Mouse (Mus musculus): ENCODE measurements around the gene Gm11985. TPM values are rescaled to one million over a fixed set of nuclear protein-coding genes. Genes with fewer than 3 reads are reported as not detected.
"Not testable (repeated sequence)": the region's sequence is repeated elsewhere in the genome, so short reads cannot be mapped to it uniquely, and the experiment has no call there.

The Gm11985 gene
- total RNA-seq (2021) = not detected
- long read RNA-seq = 0 reads

DNA sequence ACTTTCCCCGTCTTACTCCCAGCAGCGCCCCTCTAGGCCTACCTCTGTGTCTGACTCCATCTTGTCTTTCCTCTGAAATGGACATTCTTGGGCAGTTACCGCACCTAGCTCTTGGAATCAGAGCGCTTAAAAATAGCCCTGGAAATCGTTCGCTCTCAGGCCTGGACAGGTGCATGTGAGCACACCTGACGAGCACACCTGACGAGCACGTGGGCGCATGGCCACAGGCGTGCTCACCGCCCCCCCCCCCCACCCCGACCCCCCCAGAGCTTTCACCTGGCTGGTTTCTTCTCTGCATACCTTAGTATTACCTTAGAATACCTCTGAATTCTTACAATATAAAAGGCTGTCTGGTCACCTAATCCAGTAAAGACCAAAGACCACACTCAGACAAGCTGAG lies at the start of gene Gm11985:
Gene Gm11985 (minus strand): TSS at position 101 of the 400 bp plus-strand sequence.
- no peak for DNase-seq (ENCODE audit: low spot score in 2 of 2)

DNA sequence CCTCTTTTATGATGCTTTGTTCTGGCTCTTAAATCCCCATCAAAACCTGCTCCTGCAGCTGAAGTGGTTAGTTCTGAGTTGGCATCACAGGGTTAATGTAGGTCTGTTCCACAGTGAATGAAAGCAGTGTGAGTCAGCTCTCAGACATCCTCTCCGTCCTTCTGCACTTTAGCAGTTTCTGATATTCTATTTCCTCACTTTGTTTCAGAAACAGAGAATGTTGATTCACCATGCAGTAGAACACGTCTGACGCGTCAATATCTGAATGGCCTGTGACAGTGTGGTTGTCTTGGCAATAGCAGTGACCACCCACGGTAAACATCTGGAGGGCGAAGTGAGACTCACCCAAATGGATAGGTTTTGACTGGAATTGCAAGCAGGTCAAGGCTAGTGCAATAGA lies 49.3 kb upstream of the Gm11985 start:
- DNase-seq (ENCODE audit: low spot score in 2 of 2) = no peak

DNA sequence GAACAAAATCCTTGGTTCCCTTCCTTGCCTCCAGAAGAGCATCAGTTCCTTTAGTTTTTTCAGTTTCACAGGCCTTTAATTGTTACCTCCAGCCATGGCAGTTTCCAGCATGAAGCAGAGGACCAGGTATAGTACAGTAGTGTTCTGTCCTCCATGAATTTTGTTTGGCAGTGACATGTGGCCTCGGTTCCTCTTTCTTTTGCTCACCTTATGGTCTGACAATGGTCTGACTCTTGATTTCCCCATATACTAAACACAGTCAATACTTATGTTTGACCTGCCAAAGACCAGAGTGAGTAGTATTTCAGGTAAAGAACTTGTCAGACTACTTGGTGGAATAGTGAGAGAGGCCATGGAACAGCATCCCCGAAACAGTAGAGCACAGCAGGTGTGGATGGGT lies 48.4 kb upstream of the Gm11985 start:
- no peak for DNase-seq (ENCODE audit: low spot score in 2 of 2)

DNA sequence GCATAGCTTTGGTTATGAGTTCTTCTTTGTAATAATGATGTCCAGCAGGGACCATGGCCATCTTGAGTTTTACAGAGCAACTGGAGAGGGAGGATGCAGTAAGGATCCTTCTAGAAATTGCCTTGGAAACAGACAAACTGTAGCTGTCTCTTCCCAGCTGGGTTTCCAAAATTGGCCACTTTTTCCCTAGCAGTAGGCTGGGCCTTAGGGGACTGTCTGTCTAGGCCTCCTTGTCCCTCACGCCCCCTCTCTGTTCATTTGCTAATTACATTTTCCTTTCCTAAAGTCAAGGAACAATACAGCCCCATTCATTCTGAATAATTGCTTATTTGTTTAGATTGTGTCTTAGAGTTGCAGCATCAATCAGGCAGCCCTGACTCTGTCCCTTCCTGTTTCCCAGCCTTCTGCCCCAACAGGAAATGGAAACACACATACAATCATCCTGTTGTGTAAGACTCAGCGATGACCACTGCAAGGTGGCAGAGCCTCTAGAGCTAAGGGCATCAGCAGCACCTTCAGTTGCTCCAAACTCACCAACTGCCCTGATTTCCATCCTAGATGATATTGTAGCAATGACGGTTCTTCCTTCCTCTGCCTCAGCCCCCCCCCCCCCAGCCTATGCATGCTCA lies 46.7 kb upstream of the Gm11985 start:
- DNase-seq (ENCODE audit: low spot score in 2 of 2) = no peak

DNA sequence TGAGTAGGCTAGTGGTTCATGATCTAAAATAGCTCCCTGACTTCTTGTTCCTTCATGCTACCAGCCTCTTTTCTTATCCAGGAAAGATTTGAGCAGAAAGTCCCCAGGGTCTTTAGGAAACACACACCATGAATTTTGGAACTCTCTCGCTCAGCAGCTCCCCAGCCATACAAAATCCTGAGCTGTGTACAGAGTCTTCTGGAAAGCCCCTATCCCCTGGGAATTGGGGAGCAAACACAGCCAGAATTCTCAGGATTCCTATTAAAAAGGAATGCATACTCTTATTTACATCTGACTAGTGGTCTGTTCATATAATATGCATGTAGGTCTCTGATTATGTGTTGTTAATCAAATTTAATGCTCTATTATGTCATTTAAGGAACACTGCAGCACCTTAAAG lies 46.1 kb upstream of the Gm11985 start:
- DNase-seq (ENCODE audit: low spot score in 2 of 2) = no peak

DNA sequence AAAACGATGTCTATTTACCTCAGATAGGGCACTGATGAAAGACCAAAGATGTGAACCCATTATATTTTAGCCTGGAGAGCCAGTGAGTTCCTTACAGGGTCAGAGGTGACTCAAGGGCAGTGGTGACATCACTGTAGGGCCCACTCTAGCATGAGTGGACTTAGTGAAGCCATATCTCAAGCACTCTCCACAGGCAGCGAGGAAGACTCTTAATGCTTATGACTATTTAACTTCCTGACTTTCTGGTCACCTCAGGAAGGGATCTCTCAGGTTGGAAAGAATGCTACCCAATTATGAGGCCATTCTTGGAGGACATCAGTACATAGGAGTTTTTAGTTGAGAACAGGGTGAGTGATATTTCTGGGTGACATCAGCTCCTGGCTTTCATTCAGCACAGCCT lies 45.0 kb upstream of the Gm11985 start:
- DNase-seq (ENCODE audit: low spot score in 2 of 2) = no peak

DNA sequence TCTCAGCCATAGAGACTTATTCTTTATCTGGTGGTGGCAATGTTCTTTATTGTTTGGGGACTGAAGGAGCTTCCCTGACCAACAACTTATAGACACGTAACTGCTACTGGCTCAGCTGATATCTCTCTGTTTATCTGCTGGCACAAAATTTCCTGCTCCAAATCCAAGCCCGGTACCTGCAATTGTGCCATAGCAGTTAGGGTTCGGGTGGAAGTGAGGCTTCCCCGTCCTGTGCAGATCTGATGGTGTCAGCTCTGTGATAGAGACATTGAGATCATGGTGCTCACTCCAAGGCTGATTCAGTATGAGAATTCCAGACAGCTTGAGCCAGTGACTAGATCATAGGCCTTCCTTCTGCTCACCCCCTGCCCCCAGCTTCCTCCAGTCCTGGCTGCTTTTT lies 43.6 kb upstream of the Gm11985 start:
- DNase-seq (ENCODE audit: low spot score in 2 of 2) = no peak

DNA sequence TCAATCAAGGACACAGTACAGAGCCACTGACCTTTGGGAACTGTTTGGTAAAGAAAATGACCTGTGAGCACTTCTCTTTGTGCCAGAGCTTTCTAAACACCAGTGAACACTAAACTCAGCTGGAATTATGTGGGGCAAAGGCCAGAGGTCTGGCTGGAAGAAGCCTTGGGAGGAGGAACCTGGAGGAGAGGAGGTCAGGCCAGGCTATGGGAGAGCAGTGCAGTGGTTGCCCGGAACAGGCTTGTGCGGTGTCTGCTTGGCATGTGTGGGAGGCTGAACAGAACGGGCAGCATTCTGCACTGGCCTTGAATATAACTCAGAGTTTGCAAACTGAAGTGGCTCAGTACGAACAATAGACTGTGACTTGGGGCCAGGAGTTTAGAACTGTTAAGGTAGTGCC lies 41.6 kb upstream of the Gm11985 start:
- no peak for DNase-seq (ENCODE audit: low spot score in 2 of 2)

DNA sequence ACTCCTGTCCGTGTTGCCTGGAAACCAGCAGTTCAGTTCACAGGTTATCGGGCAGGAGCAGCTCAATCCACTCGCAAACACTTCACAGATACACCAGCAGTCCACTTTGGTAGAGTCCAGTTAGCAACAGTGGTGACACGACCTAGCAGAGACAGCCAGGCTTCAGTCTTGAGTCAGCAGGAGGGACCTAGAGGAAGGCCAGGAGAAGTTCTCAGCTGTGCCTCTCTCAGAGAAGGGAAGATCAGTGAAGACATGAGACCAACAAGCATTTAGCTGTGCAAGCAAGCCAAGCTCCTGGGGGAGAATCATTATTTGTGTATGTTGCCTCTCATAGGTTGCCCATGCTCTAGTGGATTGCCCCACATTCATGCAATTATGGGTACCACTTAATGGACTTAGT lies 39.7 kb upstream of the Gm11985 start:
- DNase-seq (ENCODE audit: low spot score in 2 of 2) = no peak

DNA sequence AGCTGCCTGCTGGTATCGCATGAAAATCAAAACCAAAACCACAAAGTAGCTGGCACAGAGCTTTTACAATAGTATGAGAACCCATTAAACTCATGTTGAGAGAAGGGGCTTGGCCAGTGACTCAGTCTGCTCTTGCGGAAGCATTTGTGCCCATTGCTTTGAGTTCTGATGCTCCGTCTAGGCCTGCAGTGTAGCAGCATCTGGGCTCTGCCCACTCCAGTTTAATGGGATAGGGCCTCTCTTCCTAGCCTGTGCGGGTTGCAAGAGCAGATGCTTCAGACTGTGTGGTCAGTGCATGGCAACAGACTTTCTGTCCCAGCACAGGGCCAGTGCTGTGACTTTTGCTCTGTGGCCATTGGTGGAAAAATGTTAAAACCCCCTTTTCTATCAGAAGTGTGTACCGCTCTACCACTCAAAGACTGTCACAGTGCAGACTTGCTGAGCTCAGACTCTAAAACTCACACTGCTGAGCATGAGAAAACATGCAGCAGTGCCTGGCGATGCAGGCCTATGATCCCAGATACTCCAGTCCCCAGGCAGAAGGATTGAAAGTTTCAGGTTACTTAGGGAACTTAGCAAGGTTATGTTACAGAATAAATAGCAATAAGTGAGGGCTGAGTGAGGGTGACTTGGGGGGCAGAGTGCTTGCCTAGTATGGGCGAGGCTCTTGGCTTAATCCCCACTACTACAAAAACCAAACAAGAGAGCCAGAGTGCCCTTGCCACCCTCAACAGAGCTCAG lies 38.6 kb upstream of the Gm11985 start:
- no peak for DNase-seq (ENCODE audit: low spot score in 2 of 2)

DNA sequence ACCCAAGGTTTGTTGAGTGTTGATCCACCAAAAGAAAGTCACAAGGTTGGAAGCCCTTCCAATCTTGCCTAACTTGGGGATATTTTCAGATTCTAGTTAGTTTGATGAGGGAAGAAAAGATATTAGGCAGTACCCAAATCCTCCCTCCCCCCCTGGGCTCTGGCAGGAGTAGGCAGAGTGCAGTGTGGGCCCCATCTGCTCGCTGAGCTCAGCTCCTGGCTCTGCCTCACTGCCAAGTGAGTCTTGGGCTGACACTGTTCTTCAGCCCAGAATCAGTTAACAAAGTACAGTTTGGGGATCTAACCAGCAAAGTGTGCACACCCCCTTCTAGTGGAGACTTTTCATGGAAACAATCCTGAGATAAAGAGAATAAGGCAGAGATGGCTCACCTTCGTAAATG lies 37.8 kb upstream of the Gm11985 start:
- peak; percentile 80 to 88 for DNase-seq (ENCODE audit: low spot score in 2 of 2)

DNA sequence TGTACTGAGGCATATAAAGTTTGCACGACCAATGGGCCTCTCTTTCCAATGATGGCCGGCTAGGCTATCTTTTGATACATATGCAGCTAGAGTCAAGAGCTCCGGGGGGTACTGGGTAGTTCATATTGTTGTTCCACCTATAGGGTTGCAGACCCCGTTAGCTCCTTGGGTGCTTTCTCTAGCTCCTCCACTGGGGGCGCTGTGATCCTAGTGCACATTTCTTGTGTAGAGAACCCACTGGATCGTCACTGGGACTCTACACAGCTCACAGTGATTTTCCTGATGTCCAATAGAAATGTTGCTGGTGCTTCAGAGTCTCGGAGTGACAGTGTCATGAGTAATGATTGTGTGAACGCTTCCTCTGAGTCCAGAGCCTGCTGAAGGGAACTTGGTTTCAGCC lies 33.5 kb upstream of the Gm11985 start:
- not testable (repeated sequence) for DNase-seq (ENCODE audit: low spot score in 2 of 2)

DNA sequence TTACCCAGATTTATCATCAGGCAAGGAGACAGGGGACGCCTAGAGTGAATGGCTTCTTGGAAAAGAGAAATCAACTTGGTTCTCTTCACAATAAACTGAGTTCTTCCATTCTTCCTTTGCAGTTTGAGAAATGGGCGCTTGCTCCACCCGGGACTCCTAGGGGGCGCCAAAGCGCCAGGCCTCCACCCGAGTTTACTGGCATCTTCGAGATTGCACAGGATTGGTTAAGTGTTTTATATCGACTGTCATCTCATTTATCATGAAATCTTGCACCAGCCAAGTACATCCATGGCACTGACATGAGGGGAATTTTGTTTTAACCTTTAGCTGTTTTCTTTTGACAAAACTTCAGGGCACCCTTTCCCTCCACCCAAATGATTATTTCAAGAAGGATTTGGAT lies 27.3 kb upstream of the Gm11985 start:
- peak; percentile 52 to 82 for DNase-seq (ENCODE audit: low spot score in 2 of 2)

DNA sequence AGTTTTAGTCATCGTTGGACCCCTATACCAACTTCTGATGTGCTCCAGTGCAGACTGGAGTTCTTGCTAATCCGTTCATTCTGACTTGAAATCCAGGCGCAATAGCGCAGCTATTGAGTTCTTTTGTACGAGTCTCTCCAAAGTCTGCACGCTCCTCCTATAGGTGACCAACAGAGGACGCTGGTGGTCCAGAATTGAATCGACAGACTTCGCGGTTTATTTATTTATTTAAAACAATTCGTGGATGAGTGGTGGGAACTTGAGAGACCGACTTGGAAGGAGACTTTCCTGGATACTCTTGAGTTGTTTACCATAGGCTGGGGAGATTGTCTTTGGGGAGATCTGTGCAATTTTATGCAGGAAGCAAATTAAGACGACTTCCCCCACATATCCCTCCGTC lies 26.4 kb upstream of the Gm11985 start:
- DNase-seq (ENCODE audit: low spot score in 2 of 2) = peak; percentile 51 to 84

DNA sequence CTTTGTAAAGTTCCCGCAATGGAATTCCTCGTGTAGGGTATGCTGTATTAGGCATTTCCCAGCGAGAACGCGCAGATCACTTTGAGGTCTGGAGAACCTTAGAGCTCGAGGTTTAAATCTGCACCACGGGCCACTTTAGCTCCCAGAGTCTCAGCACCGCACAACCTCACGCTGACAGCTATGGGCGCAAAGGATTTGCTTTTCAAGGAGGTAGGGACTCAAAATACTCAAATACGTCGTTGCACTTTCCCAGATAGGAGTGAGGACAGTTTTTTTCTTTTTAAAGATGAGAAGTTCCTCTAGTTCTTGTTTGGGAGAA lies 25.9 kb upstream of the Gm11985 start:
- no peak for DNase-seq (ENCODE audit: low spot score in 2 of 2)

DNA sequence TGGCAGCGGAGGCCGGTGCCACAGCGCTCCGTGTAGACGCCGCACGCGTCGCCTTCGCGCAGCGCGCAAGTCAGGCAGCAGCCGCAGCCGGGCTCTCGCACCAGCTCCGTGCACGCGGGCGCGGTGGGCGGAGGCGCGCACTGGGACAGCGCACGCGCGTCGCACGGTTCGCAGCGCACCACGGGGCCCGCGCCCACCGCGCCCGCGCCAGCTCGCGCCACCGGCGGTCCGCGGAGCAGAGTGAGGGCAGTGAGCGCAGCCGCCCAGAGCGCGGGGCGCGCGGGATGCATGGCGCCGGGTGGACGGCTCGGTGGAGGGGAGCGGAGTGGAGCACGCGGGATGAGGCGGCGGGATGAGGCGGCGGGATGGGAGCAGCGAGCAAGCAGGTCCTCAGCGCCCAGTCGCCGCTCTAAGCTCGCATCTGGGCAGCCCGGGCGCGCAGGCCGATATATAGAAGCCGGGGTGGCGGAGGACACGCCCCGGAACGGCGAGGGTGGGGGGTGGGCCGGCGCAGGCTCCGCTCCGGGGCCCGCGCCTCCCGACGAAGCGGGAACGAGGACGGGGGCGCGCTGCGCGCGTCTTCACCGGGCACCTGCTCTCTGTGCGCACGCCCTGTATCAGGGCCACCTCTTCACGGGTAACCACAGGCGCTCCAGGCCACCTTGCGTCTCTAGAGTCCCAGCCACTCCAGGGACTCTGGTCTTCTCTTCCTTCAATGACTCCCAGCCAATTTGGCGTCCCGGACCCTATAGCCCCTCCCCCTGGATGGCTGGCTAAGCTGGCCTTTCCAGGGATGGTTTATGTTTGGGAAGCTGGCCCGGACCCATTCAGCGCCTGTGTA lies 25.4 kb upstream of the Gm11985 start, which contains the start of gene Igfbp3:
Gene Igfbp3 (minus strand): TSS at position 423 of the 841 bp plus-strand sequence.
- DNase-seq (ENCODE audit: low spot score in 2 of 2) = peak; percentile 78 to 88

DNA sequence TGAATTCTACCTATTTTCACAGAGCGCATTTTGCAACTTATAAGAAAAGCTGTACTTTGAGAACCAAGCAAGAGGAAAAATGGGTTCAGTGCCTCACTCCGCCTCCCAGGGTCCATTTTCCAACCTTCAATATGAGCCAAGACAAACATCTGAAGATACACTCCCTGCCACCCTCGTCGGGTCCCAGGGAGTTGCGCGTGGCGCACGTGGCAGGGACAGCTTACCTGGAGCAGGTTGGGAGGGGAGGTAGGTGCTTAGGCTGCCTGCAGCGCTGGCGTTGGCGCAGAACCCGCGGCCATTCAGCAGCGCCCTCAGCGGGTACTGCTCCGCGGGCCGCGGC lies 24.8 kb upstream of the Gm11985 start:
- no peak for DNase-seq (ENCODE audit: low spot score in 2 of 2)

DNA sequence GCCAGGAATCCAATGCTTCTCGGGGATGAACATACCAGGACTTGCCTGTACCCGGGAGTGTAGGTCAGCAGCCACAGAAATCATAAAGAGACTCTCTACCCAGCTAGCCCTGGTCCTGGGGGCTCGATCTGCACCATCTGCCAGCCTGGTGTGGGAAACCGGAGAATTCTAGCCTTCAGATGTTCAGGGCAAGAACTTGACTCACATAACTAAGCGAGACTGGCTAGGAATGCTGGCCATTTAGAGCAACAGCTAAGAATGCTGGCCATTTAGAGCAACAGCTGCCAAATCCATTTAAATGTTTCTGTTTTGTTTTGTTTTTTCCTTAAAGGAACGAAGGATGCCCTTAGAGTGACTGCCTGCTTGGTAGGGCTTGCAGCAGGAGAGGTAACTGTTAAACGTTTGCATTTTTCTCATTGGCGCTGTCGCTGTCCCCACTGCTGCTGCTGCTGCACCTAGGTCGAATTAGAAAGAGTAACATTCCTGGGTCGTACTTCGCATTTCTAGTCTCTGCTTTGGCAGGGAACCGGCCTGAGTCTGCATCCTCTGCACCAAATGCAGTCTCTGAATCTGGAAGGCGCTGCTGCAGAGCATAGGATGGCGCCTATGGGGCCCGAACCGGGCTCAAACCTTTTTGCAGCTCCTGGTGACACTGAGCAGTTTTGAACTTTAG lies 23.9 kb upstream of the Gm11985 start:
- DNase-seq (ENCODE audit: low spot score in 2 of 2) = no peak

DNA sequence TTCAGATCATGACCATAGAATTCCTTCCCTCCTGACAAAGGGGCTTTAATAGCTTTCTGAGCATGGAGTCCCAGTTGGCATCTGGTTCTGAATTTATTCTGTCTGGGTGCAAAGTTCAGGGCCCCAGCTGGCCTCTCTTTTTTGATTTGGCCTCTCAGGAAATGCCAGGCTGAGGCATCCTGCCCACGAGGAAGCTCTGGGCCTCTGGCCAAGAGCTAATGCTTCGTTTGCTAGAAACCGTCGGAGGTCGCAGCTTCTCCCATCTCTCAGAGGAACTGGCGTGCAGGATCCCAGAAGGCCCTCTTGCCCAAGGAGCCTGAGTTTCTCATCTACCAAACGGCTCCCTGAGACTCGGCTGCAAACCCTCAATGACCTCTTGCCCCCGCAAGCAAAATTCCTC lies 22.8 kb upstream of the Gm11985 start:
- no peak for DNase-seq (ENCODE audit: low spot score in 2 of 2)

DNA sequence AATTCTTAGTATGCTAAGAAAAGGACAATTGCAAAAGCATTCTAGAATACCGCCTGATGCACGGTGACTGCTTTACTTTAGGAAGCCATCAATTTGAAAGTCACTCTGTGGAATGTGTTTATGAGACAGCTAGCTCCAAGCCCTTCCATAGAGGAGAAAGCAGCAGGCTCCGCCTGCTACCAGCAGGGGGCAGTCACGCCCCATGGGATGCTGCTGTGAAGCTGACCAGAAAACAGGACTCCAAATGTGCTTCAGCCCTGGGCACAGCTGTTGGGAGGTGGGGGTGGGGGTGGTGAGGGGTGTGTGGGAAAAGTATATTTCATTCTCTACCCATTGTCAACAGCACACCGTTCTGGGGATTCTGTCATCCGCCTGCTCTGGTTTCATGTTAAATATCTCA lies 22.0 kb upstream of the Gm11985 start:
- peak; percentile 66 to 80 for DNase-seq (ENCODE audit: low spot score in 2 of 2)

DNA sequence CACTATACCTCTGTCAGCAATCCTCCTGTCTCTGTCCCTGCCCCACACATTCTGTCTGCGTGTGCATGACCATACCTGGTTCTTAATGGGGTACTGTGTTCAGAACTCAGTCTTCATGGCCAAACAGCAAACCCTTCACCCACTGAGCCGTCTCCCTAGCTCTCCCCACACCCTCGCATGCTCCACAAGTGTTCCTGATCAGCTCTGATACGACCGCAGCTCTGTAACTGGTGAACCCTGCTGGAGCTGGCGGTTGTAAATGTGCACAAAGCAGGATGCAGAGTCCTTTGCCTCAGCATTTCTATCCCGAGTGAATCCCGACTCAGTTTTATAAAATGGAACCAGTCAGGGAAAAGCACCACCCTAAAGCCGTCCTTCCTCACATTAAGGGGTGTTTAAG lies 15.5 kb upstream of the Gm11985 start:
- DNase-seq (ENCODE audit: low spot score in 2 of 2) = no peak

DNA sequence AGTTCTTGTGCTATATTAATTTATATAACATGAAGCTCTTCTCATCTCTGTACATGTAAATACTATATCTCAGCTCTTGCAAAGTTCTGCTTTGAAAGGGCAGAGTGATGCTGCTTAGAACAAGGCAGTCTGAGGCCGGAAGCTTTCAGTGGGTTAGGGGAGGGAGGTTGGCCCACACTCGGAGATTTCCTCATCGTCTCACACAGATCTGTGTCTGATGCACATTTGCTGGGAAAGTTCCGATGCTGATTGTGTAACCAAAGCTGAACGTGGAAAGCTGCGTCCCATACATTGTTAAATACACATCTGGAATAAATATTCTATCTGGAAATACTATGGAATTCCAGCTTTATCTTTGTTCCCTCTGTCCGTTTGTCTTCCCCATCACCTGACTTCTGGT lies 13.8 kb upstream of the Gm11985 start:
- no peak for DNase-seq (ENCODE audit: low spot score in 2 of 2)
